Mouse (Mus musculus): Measurements from ENCODE around the gene Gm17349. TPM values are rescaled to one million over a fixed set of nuclear protein-coding genes. Genes with fewer than 3 reads are reported as not detected.

Gm17349 gene
- polyA plus RNA-seq, 1 experiment from 2014 or later, result not detected

DNA sequence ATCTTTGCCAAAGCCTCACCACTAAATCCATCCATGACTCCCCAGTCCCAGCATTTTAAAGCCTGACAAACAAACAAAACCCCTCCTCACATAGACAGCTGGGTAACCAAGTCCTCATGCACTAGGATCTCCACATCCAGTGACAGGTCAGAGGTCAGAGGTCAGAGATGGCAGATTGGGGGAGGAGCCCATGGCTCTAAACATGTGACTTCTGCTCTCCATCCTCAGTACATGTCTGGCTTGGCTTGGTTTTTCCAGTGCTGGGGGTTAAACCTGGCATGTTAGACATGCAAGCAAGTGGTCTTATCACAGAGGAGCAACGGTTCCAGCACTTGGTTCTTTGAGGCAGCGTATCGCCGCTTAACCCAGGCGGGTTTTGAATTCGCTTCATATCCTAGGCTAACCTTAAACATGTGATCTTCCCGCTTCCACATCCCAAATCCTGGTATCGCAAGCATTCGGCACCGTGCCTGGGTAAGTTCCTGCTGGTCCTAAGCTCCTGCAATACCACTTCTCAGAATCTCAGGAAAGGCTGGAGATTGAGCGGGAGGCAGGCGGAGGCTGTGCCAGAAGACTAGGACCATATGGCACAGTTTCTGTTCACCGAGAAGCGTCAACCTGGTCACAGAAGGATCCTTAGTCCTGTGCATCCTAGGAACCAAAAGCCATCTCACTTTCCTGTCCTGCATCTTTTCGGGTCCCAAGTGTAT lies 44.0 kb downstream of the Gm17349 start:
- Histone ChIP-seq H3K9ac (replicated peaks; ENCODE audit: low read depth, low read length) (no peak overlapping the region), H3K36me3 (ENCODE audit: control insufficient read depth, insufficient read depth, low read length) (no peaks in the 10 kb centered on the region), H3K4me2 (replicated peaks; ENCODE audit: low read depth, low read length) (no peak overlapping the region), H3K9me3 (ENCODE audit: control insufficient read depth, low read depth, low read length) (no peaks in the 10 kb centered on the region), H3K4me1 (ENCODE audit: control insufficient read depth, insufficient read depth, low read length) (peaks cover 7% of the 10 kb centered on the region; the same call in 1 of the 2 replicates), H3K27ac (ENCODE audit: low read length) (no peak overlapping the region), H3K27me3 (ENCODE audit: control insufficient read depth, insufficient read depth, low read length) (peaks cover 7% of the 10 kb centered on the region; the same call in 1 of the 2 replicates), H3K4me3 (ENCODE audit: low read depth, low read length) (no peak overlapping the region)
- ATAC-seq (ENCODE audit: insufficient number of reproducible peaks, insufficient read depth, low FRiP score, low read depth), result no peak
- 94% methylated on average over 15 of the region's 15 CpGs for WGBS

- Histone ChIP-seq H3K4me3 (ENCODE audit: low read depth, low read length) (no peak overlapping the region), H3K27ac (ENCODE audit: low read length) (no peak overlapping the region), H3K4me2 (replicated peaks; ENCODE audit: low read depth, low read length) (no peak overlapping the region), H3K4me1 (ENCODE audit: control insufficient read depth, insufficient read depth, low read length) (peaks cover 4% of the 10 kb centered on the region; the same call in 1 of the 2 replicates), H3K36me3 (ENCODE audit: control insufficient read depth, insufficient read depth, low read length) (no peaks in the 10 kb centered on the region), H3K27me3 (ENCODE audit: control insufficient read depth, insufficient read depth, low read length) (0 out of 2 replicates have a peak, but pooled peaks cover 9% of the 10 kb centered on the region), H3K9ac (replicated peaks; ENCODE audit: low read depth, low read length) (no peak overlapping the region), H3K9me3 (ENCODE audit: control insufficient read depth, low read depth, low read length) (no peaks in the 10 kb centered on the region)
- no peak for ATAC-seq (ENCODE audit: insufficient number of reproducible peaks, insufficient read depth, low FRiP score, low read depth)
- 66% methylated on average over 2 of the region's 2 CpGs for WGBS
These were observed 46.9 kb downstream of the Gm17349 start for GRCm38 (mm10) chr15:99658437-99658836.

DNA sequence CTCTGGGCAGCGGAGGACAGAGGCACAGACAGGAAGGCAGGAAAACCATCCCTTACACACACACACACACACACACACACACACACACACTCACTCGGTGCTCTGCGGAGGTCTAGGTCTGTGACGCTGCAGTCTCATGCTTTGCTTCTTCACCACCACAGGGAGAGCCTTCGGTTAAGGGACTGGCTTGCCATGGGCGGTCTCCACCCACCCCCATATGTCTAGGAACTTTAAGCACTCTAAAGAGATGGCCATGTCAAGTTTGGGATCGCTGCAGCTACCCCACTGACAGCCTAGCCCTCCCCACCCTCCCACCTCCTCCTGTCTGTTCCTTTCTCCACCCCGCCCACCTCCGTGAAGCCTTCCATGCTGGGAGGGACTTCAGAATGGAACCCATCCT lies 49.3 kb downstream of the Gm17349 start:
- H3K4me2 ChIP-seq (replicated peaks; ENCODE audit: low read depth, low read length), result no peak overlapping the region
- H3K27me3 ChIP-seq (ENCODE audit: control insufficient read depth, insufficient read depth, low read length), result 0 out of 2 replicates have a peak, but pooled peaks cover 11% of the 10 kb centered on the region
- H3K4me3 ChIP-seq (ENCODE audit: low read depth, low read length), result no peak overlapping the region
- H3K9ac ChIP-seq (replicated peaks; ENCODE audit: low read depth, low read length), result no peak overlapping the region
- WGBS, result 41% methylated on average over 9 of the region's 9 CpGs
- H3K36me3 ChIP-seq (ENCODE audit: control insufficient read depth, insufficient read depth, low read length), result no peaks in the 10 kb centered on the region
- no peaks in the 10 kb centered on the region for H3K9me3 ChIP-seq (ENCODE audit: control insufficient read depth, low read depth, low read length)
- peaks cover 9% of the 10 kb centered on the region; the same call in 1 of the 2 replicates for H3K4me1 ChIP-seq (ENCODE audit: control insufficient read depth, insufficient read depth, low read length)
- H3K27ac ChIP-seq (ENCODE audit: low read length), result no peak overlapping the region
- no peak for ATAC-seq (ENCODE audit: insufficient number of reproducible peaks, insufficient read depth, low FRiP score, low read depth)

- H3K9ac ChIP-seq (replicated peaks; ENCODE audit: low read depth, low read length), result no peak overlapping the region
- 5% methylated on average over 21 of the region's 21 CpGs for WGBS
- H3K4me2 ChIP-seq (replicated peaks; ENCODE audit: low read depth, low read length), result peak overlapping the region; percentile 30
- no peak overlapping the region for H3K4me3 ChIP-seq (ENCODE audit: low read depth, low read length)
- ATAC-seq (ENCODE audit: insufficient number of reproducible peaks, insufficient read depth, low FRiP score, low read depth), result no peak
- no peaks in the 10 kb centered on the region for H3K36me3 ChIP-seq (ENCODE audit: control insufficient read depth, insufficient read depth, low read length)
- H3K9me3 ChIP-seq (ENCODE audit: control insufficient read depth, low read depth, low read length), result no peaks in the 10 kb centered on the region
- peaks cover 24% of the 10 kb centered on the region; the same call in 1 of the 2 replicates for H3K4me1 ChIP-seq (ENCODE audit: control insufficient read depth, insufficient read depth, low read length)
- 0 out of 2 replicates have a peak, but pooled peaks cover 11% of the 10 kb centered on the region for H3K27me3 ChIP-seq (ENCODE audit: control insufficient read depth, insufficient read depth, low read length)
- H3K27ac ChIP-seq (ENCODE audit: low read length), result no peak overlapping the region
These were observed 51.4 kb downstream of the Gm17349 start for GRCm38 (mm10) chr15:99653876-99654275.

- Histone ChIP-seq H3K27me3 (ENCODE audit: control insufficient read depth, insufficient read depth, low read length) (0 out of 2 replicates have a peak, but pooled peaks cover 11% of the 10 kb centered on the region), H3K27ac (ENCODE audit: low read length) (no peak overlapping the region; the same call in 1 of the 2 replicates), H3K4me3 (ENCODE audit: low read depth, low read length) (no peak overlapping the region), H3K9me3 (ENCODE audit: control insufficient read depth, low read depth, low read length) (no peaks in the 10 kb centered on the region), H3K4me2 (replicated peaks; ENCODE audit: low read depth, low read length) (peak overlapping the region; percentile 30), H3K9ac (replicated peaks; ENCODE audit: low read depth, low read length) (no peak overlapping the region), H3K4me1 (ENCODE audit: control insufficient read depth, insufficient read depth, low read length) (peaks cover 27% of the 10 kb centered on the region; the same call in 1 of the 2 replicates), H3K36me3 (ENCODE audit: control insufficient read depth, insufficient read depth, low read length) (no peaks in the 10 kb centered on the region)
- no peak for ATAC-seq (ENCODE audit: insufficient number of reproducible peaks, insufficient read depth, low FRiP score, low read depth)
- 11% methylated on average over 8 of the region's 8 CpGs for WGBS
These were observed 52.0 kb downstream of the Gm17349 start for GRCm38 (mm10) chr15:99653291-99653690.

Other genes with a start within 250 kb of the Gm17349 start
- gene Nckap5l, start 247.7 kb downstream of the Gm17349 start, polyA plus RNA-seq (2014; fragmentation: Nextera tagmentation; extraction: Ambion mirVana), result 8.9 and 9.3 TPM in 2 replicates
- gene Bcdin3d, start 230.8 kb downstream of the Gm17349 start, polyA plus RNA-seq (2014; fragmentation: Nextera tagmentation; extraction: Ambion mirVana), result 12.9 and 16.7 TPM in 2 replicates
- gene Faim2, start 177.3 kb downstream of the Gm17349 start, polyA plus RNA-seq (2014; fragmentation: Nextera tagmentation; extraction: Ambion mirVana), result 0.29 and 0.42 TPM in 2 replicates
- gene Aqp2, start 126.4 kb downstream of the Gm17349 start, polyA plus RNA-seq (2014; fragmentation: Nextera tagmentation; extraction: Ambion mirVana), result not detected in 2 replicates
- 0.21 and 0.72 TPM in 2 replicates for gene Aqp5, start 114.7 kb downstream of the Gm17349 start, polyA plus RNA-seq (2014; fragmentation: Nextera tagmentation; extraction: Ambion mirVana)
- not detected in 2 replicates for gene Aqp6, start 104.1 kb downstream of the Gm17349 start, polyA plus RNA-seq (2014; fragmentation: Nextera tagmentation; extraction: Ambion mirVana)
- 108 and 109 TPM in 2 replicates for gene Racgap1, start 53.8 kb downstream of the Gm17349 start, polyA plus RNA-seq (2014; fragmentation: Nextera tagmentation; extraction: Ambion mirVana)
- 1.5 and 1.8 TPM in 2 replicates for gene Asic1, start 35.1 kb downstream of the Gm17349 start, polyA plus RNA-seq (2014; fragmentation: Nextera tagmentation; extraction: Ambion mirVana)
- gene Smarcd1, start 3.4 kb downstream of the Gm17349 start, polyA plus RNA-seq (2014; fragmentation: Nextera tagmentation; extraction: Ambion mirVana), result 37.8 and 40.1 TPM in 2 replicates
- 0.20 and 0.21 TPM in 2 replicates for gene Gpd1, start 12.0 kb upstream of the Gm17349 start, polyA plus RNA-seq (2014; fragmentation: Nextera tagmentation; extraction: Ambion mirVana)
- 181 and 193 TPM in 2 replicates for gene Cox14, start 20.1 kb upstream of the Gm17349 start, polyA plus RNA-seq (2014; fragmentation: Nextera tagmentation; extraction: Ambion mirVana)
- gene Cers5, start 67.4 kb upstream of the Gm17349 start, polyA plus RNA-seq (2014; fragmentation: Nextera tagmentation; extraction: Ambion mirVana), result 77.0 and 78.7 TPM in 2 replicates
- gene Lima1, start 170.0 kb upstream of the Gm17349 start, polyA plus RNA-seq (2014; fragmentation: Nextera tagmentation; extraction: Ambion mirVana), result 69.4 and 78.0 TPM in 2 replicates